Mouse (Mus musculus): ENCODE measurements around the gene Actl10. TPM values are rescaled to one million over a fixed set of nuclear protein-coding genes. Genes with fewer than 3 reads are reported as not detected.

Gene Actl10
- polyA plus RNA-seq, 1 experiment from 2014 or later = 0.55 TPM

DNA sequence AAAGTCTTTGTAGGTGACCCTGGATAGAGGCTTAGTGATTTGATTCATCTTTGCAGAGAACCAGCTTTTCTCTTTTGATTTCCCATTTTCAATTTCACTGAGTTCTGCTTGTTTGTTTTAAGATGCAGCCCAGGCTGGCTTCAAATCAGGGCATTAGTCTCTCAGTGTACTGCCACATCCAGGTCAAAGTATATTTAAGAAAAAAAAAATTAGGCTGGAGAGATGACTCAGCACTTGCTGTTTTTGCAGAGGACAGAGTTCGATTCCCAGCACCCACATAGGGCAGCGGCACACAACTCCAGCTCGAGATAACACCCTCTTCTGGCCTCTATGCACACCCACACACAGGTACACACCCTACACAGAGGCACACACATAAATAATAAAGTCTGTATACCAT is 39.7 kb downstream of the Actl10 start:
- Histone ChIP-seq H3K4me2 (no peak overlapping the region), H3K9me3 (no peaks in the 10 kb centered on the region), H3K9ac (no peak overlapping the region), H3K27ac (no peak overlapping the region), H3K36me3 (peaks cover 22% of the 10 kb centered on the region), H3K27me3 (no peaks in the 10 kb centered on the region), H3K4me1 (replicated peaks) (no peaks in the 10 kb centered on the region), H3K4me3 (no peak overlapping the region)
- 96% methylated on average over 3 of the region's 3 CpGs for WGBS
- ATAC-seq (ENCODE audit: low FRiP score) = no peak

GRCm38 (mm10) chr2:154593025-154593424 is 41.4 kb downstream of the Actl10 start:
- Histone ChIP-seq H3K27me3 (no peaks in the 10 kb centered on the region), H3K27ac (no peak overlapping the region), H3K4me2 (no peak overlapping the region), H3K9ac (no peak overlapping the region), H3K4me3 (no peak overlapping the region), H3K36me3 (peaks cover 16% of the 10 kb centered on the region), H3K4me1 (replicated peaks) (no peaks in the 10 kb centered on the region), H3K9me3 (no peaks in the 10 kb centered on the region)
- WGBS = 73% methylated on average over 3 of the region's 3 CpGs
- ATAC-seq (ENCODE audit: low FRiP score) = no peak

DNA sequence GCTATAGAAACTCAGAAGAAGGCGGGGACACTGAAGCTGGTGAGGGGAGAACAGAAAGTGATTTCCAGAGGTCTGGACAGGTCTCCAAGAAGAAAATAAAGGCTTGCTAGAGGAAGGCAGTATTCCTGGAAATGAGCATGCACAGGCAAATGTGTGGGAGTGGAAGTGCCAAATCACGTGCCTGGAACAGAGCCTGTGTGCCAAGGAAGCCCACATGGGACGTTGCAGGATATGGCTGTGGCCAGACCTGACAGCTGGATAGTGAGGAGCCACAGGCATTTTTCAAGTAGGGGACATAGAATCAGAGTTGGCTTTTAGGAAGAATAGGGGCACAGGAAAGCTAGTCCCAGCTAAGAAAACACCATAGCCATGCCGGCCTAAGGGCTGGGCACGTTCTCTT is 44.2 kb downstream of the Actl10 start:
- H3K27ac ChIP-seq = no peak overlapping the region
- H3K4me3 ChIP-seq = no peak overlapping the region
- WGBS = 82% methylated on average over 5 of the region's 5 CpGs
- H3K9me3 ChIP-seq = no peaks in the 10 kb centered on the region
- no peak overlapping the region for H3K9ac ChIP-seq
- no peaks in the 10 kb centered on the region for H3K27me3 ChIP-seq
- ATAC-seq (ENCODE audit: low FRiP score) = no peak
- H3K4me1 ChIP-seq (replicated peaks) = no peaks in the 10 kb centered on the region
- H3K4me2 ChIP-seq = no peak overlapping the region
- H3K36me3 ChIP-seq = peaks cover 11% of the 10 kb centered on the region

GRCm38 (mm10) chr2:154597399-154597798 is 45.8 kb downstream of the Actl10 start:
- Histone ChIP-seq H3K4me2 (no peak overlapping the region), H3K36me3 (peaks cover 11% of the 10 kb centered on the region), H3K9ac (no peak overlapping the region), H3K27ac (no peak overlapping the region), H3K4me3 (no peak overlapping the region), H3K27me3 (no peaks in the 10 kb centered on the region), H3K4me1 (replicated peaks) (peaks cover 1% of the 10 kb centered on the region), H3K9me3 (no peaks in the 10 kb centered on the region)
- ATAC-seq (ENCODE audit: low FRiP score) = no peak
- 93% methylated on average over 3 of the region's 3 CpGs for WGBS

- WGBS = 68% methylated on average over 6 of the region's 6 CpGs
- H3K27me3 ChIP-seq = 0 out of 2 replicates have a peak, but pooled peaks cover 2% of the 10 kb centered on the region
- H3K4me1 ChIP-seq (replicated peaks) = peaks cover 14% of the 10 kb centered on the region
- no peak overlapping the region for H3K9ac ChIP-seq
- no peak overlapping the region for H3K27ac ChIP-seq
- no peak overlapping the region for H3K4me3 ChIP-seq
- no peak overlapping the region for H3K4me2 ChIP-seq
- H3K9me3 ChIP-seq = no peaks in the 10 kb centered on the region
- ATAC-seq (ENCODE audit: low FRiP score) = no peak
- H3K36me3 ChIP-seq = no peaks in the 10 kb centered on the region
These were observed 49.0 kb downstream of the Actl10 start for GRCm38 (mm10) chr2:154600586-154600985.

- Histone ChIP-seq H3K36me3 (no peaks in the 10 kb centered on the region), H3K27ac (no peak overlapping the region), H3K4me3 (no peak overlapping the region), H3K9me3 (no peaks in the 10 kb centered on the region), H3K9ac (no peak overlapping the region), H3K4me1 (replicated peaks) (peaks cover 14% of the 10 kb centered on the region), H3K4me2 (no peak overlapping the region), H3K27me3 (0 out of 2 replicates have a peak, but pooled peaks cover 2% of the 10 kb centered on the region)
- ATAC-seq (ENCODE audit: low FRiP score) = no peak
- WGBS = 78% methylated on average over 3 of the region's 3 CpGs
These were observed 49.7 kb downstream of the Actl10 start for GRCm38 (mm10) chr2:154601324-154601723.

Other genes with a start within 250 kb of the Actl10 start
- gene Bpifb9b, start 244.5 kb upstream of the Actl10 start, polyA plus RNA-seq (2015; fragmentation: Nextera tagmentation; extraction: Ambion mirVana) = not detected in 2 replicates
- gene Cdk5rap1, start 178.8 kb upstream of the Actl10 start, polyA plus RNA-seq (2015; fragmentation: Nextera tagmentation; extraction: Ambion mirVana) = 16.0 and 16.1 TPM in 2 replicates
- 7.4 and 7.6 TPM in 2 replicates for gene Snta1, start 143.7 kb upstream of the Actl10 start, polyA plus RNA-seq (2015; fragmentation: Nextera tagmentation; extraction: Ambion mirVana)
- 56.1 and 58.7 TPM in 2 replicates for gene Cbfa2t2, start 115.3 kb upstream of the Actl10 start, polyA plus RNA-seq (2015; fragmentation: Nextera tagmentation; extraction: Ambion mirVana)
- gene 1700003F12Rik, start 4.7 kb upstream of the Actl10 start, polyA plus RNA-seq (2015; fragmentation: Nextera tagmentation; extraction: Ambion mirVana) = 1.5 and 1.7 TPM in 2 replicates
- gene Necab3, start 7.1 kb downstream of the Actl10 start, polyA plus RNA-seq (2015; fragmentation: Nextera tagmentation; extraction: Ambion mirVana) = 14.8 and 15.6 TPM in 2 replicates
- gene E2f1, start 18.1 kb downstream of the Actl10 start, polyA plus RNA-seq (2015; fragmentation: Nextera tagmentation; extraction: Ambion mirVana) = 8.9 and 9.1 TPM in 2 replicates
- 14.2 and 16.8 TPM in 2 replicates for gene Pxmp4, start 51.9 kb downstream of the Actl10 start, polyA plus RNA-seq (2015; fragmentation: Nextera tagmentation; extraction: Ambion mirVana)
- 1.9 and 2.3 TPM in 2 replicates for gene Zfp341, start 61.5 kb downstream of the Actl10 start, polyA plus RNA-seq (2015; fragmentation: Nextera tagmentation; extraction: Ambion mirVana)
- 0.51 TPM in 1 of 2 replicates, not detected in the other for gene 4930519P11Rik, start 61.7 kb downstream of the Actl10 start, polyA plus RNA-seq (2015; fragmentation: Nextera tagmentation; extraction: Ambion mirVana)
- 29.0 and 30.4 TPM in 2 replicates for gene Chmp4b, start 99.9 kb downstream of the Actl10 start, polyA plus RNA-seq (2015; fragmentation: Nextera tagmentation; extraction: Ambion mirVana)
- gene Gm14214, start 218.3 kb downstream of the Actl10 start, polyA plus RNA-seq (2015; fragmentation: Nextera tagmentation; extraction: Ambion mirVana) = not detected in 2 replicates
- 25.3 and 27.5 TPM in 2 replicates for gene Raly, start 239.3 kb downstream of the Actl10 start, polyA plus RNA-seq (2015; fragmentation: Nextera tagmentation; extraction: Ambion mirVana)
- 1.4 TPM in 2 replicates for gene a, start 239.6 kb downstream of the Actl10 start, polyA plus RNA-seq (2015; fragmentation: Nextera tagmentation; extraction: Ambion mirVana)